Mouse (Mus musculus): ENCODE measurements around the gene Caln1. TPM values are rescaled to one million over a fixed set of nuclear protein-coding genes. Genes with fewer than 3 reads are reported as not detected.
"Not testable (repeated sequence)": the region's sequence is repeated elsewhere in the genome, so short reads cannot be mapped to it uniquely, and the experiment has no call there.

Caln1 gene
- polyA plus RNA-seq, 1 experiment from 2014 or later = 0.25 TPM

GRCm38 (mm10) chr5:130627800-130628199 is 258.5 kb downstream of the Caln1 start:
- no peak overlapping the region for H3K4me3 ChIP-seq
- no peak overlapping the region for H3K4me2 ChIP-seq
- H3K36me3 ChIP-seq = no peaks in the 10 kb centered on the region
- H3K27me3 ChIP-seq (replicated peaks) = no peaks in the 10 kb centered on the region
- peaks cover 7% of the 10 kb centered on the region for H3K9me3 ChIP-seq
- no peak for ATAC-seq (ENCODE audit: extremely low read depth, insufficient number of reproducible peaks, low FRiP score, low TSS enrichment)
- no peak overlapping the region for H3K9ac ChIP-seq
- 90% methylated on average over 2 of the region's 2 CpGs for WGBS
- H3K27ac ChIP-seq (replicated peaks) = no peak overlapping the region
- H3K4me1 ChIP-seq = peaks cover 7% of the 10 kb centered on the region; the same call in 1 of the 2 replicates

DNA sequence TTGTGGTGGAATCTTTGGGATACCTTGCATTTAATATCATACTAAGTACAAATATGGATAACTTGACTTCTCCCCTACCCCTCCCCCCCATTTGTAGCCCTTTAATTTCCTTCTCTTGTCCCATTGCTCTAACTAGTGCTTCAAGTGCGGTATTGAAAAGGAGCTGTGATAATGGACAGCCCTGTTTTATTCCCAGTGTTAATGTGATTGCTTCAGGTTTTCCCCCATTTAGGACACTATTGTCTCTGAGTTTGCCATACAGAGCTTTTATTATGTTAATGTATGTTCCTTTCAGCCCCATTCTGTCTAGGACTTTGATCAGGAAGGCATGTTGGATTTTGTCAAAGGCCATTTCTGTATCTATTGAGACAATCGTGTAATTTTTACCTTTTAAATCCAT is 266.1 kb downstream of the Caln1 start:
- ATAC-seq (ENCODE audit: extremely low read depth, insufficient number of reproducible peaks, low FRiP score, low TSS enrichment) = no peak
- Histone ChIP-seq H3K4me3 (no peak overlapping the region), H3K36me3 (no peaks in the 10 kb centered on the region), H3K9ac (no peak overlapping the region), H3K27ac (replicated peaks) (no peak overlapping the region), H3K4me1 (no peaks in the 10 kb centered on the region), H3K4me2 (no peak overlapping the region), H3K9me3 (peaks cover 3% of the 10 kb centered on the region; the same call in 1 of the 2 replicates), H3K27me3 (replicated peaks) (no peaks in the 10 kb centered on the region)
- 76% methylated on average over 2 of the region's 2 CpGs for WGBS

GRCm38 (mm10) chr5:130641881-130642280 is 272.6 kb downstream of the Caln1 start:
- no peak overlapping the region for H3K27ac ChIP-seq (replicated peaks)
- no peaks in the 10 kb centered on the region for H3K27me3 ChIP-seq (replicated peaks)
- ATAC-seq (ENCODE audit: extremely low read depth, insufficient number of reproducible peaks, low FRiP score, low TSS enrichment) = no peak
- H3K36me3 ChIP-seq = no peaks in the 10 kb centered on the region
- H3K9ac ChIP-seq = no peak overlapping the region
- H3K4me3 ChIP-seq = no peak overlapping the region
- 0 out of 2 replicates have a peak, but pooled peaks cover 1% of the 10 kb centered on the region for H3K9me3 ChIP-seq
- 61% methylated on average over 2 of the region's 2 CpGs for WGBS
- no peaks in the 10 kb centered on the region for H3K4me1 ChIP-seq
- H3K4me2 ChIP-seq = no peak overlapping the region

- not testable (repeated sequence) for H3K4me1 ChIP-seq; H3K9ac ChIP-seq; H3K36me3 ChIP-seq; H3K9me3 ChIP-seq; H3K4me2 ChIP-seq; ATAC-seq (ENCODE audit: extremely low read depth, insufficient number of reproducible peaks, low FRiP score, low TSS enrichment); H3K27me3 ChIP-seq (replicated peaks); H3K27ac ChIP-seq (replicated peaks); H3K4me3 ChIP-seq
- WGBS = 61% methylated on average over 2 of the region's 2 CpGs
These were observed 276.9 kb downstream of the Caln1 start for GRCm38 (mm10) chr5:130646126-130646525.

DNA sequence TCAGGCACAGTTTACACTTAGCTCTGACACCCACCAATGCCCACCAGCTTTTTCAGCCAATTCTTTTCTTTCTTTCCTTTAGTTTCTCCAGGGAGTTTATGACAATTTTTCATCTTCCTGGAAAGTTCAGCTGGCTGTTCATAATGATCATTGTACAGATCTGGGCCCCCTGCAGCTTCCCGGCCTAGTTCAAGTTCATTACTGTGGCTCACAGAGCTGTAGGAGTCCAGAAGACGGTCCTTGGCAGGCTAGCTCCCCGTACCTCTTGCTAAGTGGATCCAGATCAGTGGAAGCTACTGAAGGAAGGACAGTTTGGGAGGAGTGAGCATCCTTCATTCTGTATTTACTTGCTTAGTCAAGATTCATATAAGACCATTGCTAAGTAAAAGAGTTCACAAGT is 288.9 kb downstream of the Caln1 start:
- H3K9me3 ChIP-seq = no peaks in the 10 kb centered on the region
- no peaks in the 10 kb centered on the region for H3K27me3 ChIP-seq (replicated peaks)
- ATAC-seq (ENCODE audit: extremely low read depth, insufficient number of reproducible peaks, low FRiP score, low TSS enrichment) = no peak
- no peaks in the 10 kb centered on the region for H3K36me3 ChIP-seq
- 72% methylated on average over 3 of the region's 3 CpGs for WGBS
- no peaks in the 10 kb centered on the region for H3K4me1 ChIP-seq
- no peak overlapping the region for H3K4me2 ChIP-seq
- no peak overlapping the region for H3K9ac ChIP-seq
- no peak overlapping the region for H3K27ac ChIP-seq (replicated peaks)
- H3K4me3 ChIP-seq = no peak overlapping the region

DNA sequence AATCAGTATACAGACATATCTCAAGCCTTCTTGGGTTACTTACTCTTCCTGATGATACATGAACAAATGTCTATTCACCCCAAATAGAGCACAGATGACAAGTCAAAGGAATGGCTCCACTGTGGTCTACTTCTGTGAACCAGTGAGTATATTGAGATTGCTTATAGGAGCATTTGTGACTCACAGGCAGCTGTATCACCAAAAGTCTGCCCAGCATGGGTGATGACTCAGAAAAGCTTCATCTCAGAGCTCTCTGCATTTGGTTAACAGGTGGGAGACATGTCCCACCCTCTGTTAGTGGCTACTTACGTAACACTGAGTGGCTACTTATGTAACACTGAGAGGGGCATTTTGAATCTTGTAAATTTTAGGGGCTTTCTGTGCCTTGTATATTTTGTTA is 296.8 kb downstream of the Caln1 start:
- H3K9ac ChIP-seq = no peak overlapping the region
- no peaks in the 10 kb centered on the region for H3K9me3 ChIP-seq
- H3K4me2 ChIP-seq = no peak overlapping the region
- ATAC-seq (ENCODE audit: extremely low read depth, insufficient number of reproducible peaks, low FRiP score, low TSS enrichment) = no peak
- H3K36me3 ChIP-seq = no peaks in the 10 kb centered on the region
- no peaks in the 10 kb centered on the region for H3K4me1 ChIP-seq
- no peaks in the 10 kb centered on the region for H3K27me3 ChIP-seq (replicated peaks)
- no peak overlapping the region for H3K4me3 ChIP-seq
- no peak overlapping the region for H3K27ac ChIP-seq (replicated peaks)
- 79% methylated on average over 1 of the region's 1 CpGs for WGBS

GRCm38 (mm10) chr5:130672588-130672987 is 303.3 kb downstream of the Caln1 start:
- no peak overlapping the region for H3K4me3 ChIP-seq
- 46% methylated on average over 3 of the region's 3 CpGs for WGBS
- no peak overlapping the region for H3K4me2 ChIP-seq
- no peaks in the 10 kb centered on the region for H3K27me3 ChIP-seq (replicated peaks)
- H3K36me3 ChIP-seq = no peaks in the 10 kb centered on the region
- H3K4me1 ChIP-seq = no peaks in the 10 kb centered on the region
- no peak overlapping the region for H3K9ac ChIP-seq
- no peak for ATAC-seq (ENCODE audit: extremely low read depth, insufficient number of reproducible peaks, low FRiP score, low TSS enrichment)
- peaks cover 17% of the 10 kb centered on the region; the same call in 1 of the 2 replicates for H3K9me3 ChIP-seq
- H3K27ac ChIP-seq (replicated peaks) = no peak overlapping the region

GRCm38 (mm10) chr5:130673092-130673491 is 303.8 kb downstream of the Caln1 start:
- no peak overlapping the region for H3K4me2 ChIP-seq
- 66% methylated on average over 3 of the region's 3 CpGs for WGBS
- no peak overlapping the region for H3K9ac ChIP-seq
- no peaks in the 10 kb centered on the region for H3K36me3 ChIP-seq
- no peak overlapping the region for H3K4me3 ChIP-seq
- no peaks in the 10 kb centered on the region for H3K4me1 ChIP-seq
- no peaks in the 10 kb centered on the region for H3K27me3 ChIP-seq (replicated peaks)
- H3K9me3 ChIP-seq = peaks cover 17% of the 10 kb centered on the region; the same call in 1 of the 2 replicates
- ATAC-seq (ENCODE audit: extremely low read depth, insufficient number of reproducible peaks, low FRiP score, low TSS enrichment) = no peak
- no peak overlapping the region for H3K27ac ChIP-seq (replicated peaks)

GRCm38 (mm10) chr5:130677895-130678294 is 308.6 kb downstream of the Caln1 start:
- Histone ChIP-seq H3K27me3 (replicated peaks) (no peaks in the 10 kb centered on the region), H3K9ac (no peak overlapping the region)
- WGBS = 77% methylated on average over 2 of the region's 2 CpGs

GRCm38 (mm10) chr5:130685911-130686658 is 316.8 kb downstream of the Caln1 start:
- Histone ChIP-seq H3K4me2 (no peak overlapping the region), H3K4me1 (peaks cover 5% of the 10 kb centered on the region; the same call in 1 of the 2 replicates), H3K4me3 (no peak overlapping the region), H3K27ac (replicated peaks) (no peak overlapping the region), H3K36me3 (no peaks in the 10 kb centered on the region), H3K9me3 (no peaks in the 10 kb centered on the region), H3K27me3 (replicated peaks) (no peaks in the 10 kb centered on the region), H3K9ac (no peak overlapping the region)
- 72% methylated on average over 5 of the region's 5 CpGs for WGBS
- no peak for ATAC-seq (ENCODE audit: extremely low read depth, insufficient number of reproducible peaks, low FRiP score, low TSS enrichment)

More at GRCm38 (mm10) chr5:130677895-130678294, 308.6 kb downstream of the Caln1 start:
- H3K9me3 ChIP-seq = 0 out of 2 replicates have a peak, but pooled peaks cover 6% of the 10 kb centered on the region
- H3K36me3 ChIP-seq = no peaks in the 10 kb centered on the region
- H3K4me3 ChIP-seq = no peak overlapping the region
- ATAC-seq (ENCODE audit: extremely low read depth, insufficient number of reproducible peaks, low FRiP score, low TSS enrichment) = no peak
- H3K27ac ChIP-seq (replicated peaks) = no peak overlapping the region
- H3K4me1 ChIP-seq = no peaks in the 10 kb centered on the region
- no peak overlapping the region for H3K4me2 ChIP-seq

DNA sequence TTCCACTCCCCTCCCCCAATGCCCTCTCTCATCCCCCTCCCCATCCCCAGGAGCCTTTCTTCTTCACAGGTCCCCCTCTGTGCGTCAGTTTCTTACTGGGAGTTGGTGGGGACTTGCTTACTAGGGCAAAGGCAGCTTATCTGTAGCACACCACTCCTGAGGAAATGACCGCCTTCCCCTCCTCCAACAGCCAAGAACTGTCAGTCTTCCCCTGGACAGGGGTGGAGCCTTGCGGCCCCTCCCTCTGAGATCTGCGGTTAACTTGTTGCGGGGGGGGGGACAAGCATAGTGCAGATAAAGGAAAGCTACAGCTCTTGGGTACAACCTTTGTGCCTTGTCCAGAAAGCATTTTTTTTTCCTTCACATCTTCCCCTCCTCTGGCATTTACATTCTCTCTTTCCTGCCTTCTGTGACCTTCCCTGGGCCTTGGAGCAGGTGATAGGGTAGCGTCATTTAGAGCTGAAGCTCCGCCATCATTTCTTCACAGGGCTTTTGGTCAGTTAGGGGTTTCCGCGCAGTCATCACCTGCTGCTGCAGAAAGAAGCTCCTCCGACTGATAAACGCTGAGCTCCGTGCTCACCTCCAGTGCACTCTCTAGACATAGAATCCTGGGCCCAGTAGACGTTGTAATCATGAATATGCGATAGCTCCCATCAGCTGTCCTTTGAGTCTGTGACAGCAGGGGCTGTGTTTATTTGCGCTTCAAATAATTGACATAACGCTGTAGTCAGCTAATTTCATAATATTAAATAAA is 319.3 kb downstream of the Caln1 start:
- no peaks in the 10 kb centered on the region for H3K36me3 ChIP-seq
- H3K27ac ChIP-seq (replicated peaks) = no peak overlapping the region
- H3K4me3 ChIP-seq = no peak overlapping the region
- no peak overlapping the region for H3K9ac ChIP-seq
- 26% methylated on average over 16 of the region's 16 CpGs for WGBS
- H3K9me3 ChIP-seq = no peaks in the 10 kb centered on the region
- H3K4me1 ChIP-seq = peaks cover 5% of the 10 kb centered on the region; the same call in 1 of the 2 replicates
- ATAC-seq (ENCODE audit: extremely low read depth, insufficient number of reproducible peaks, low FRiP score, low TSS enrichment) = no peak
- H3K27me3 ChIP-seq (replicated peaks) = no peaks in the 10 kb centered on the region
- peak overlapping the region; percentile 46 for H3K4me2 ChIP-seq
